Mouse (Mus musculus): ENCODE results near the gene Snx25. TPM values are rescaled to one million over a fixed set of nuclear protein-coding genes. Genes with fewer than 3 reads are reported as not detected.

Gene Snx25
- 12.3 and 17.5 TPM in 2 replicates for total RNA-seq (2017)

DNA sequence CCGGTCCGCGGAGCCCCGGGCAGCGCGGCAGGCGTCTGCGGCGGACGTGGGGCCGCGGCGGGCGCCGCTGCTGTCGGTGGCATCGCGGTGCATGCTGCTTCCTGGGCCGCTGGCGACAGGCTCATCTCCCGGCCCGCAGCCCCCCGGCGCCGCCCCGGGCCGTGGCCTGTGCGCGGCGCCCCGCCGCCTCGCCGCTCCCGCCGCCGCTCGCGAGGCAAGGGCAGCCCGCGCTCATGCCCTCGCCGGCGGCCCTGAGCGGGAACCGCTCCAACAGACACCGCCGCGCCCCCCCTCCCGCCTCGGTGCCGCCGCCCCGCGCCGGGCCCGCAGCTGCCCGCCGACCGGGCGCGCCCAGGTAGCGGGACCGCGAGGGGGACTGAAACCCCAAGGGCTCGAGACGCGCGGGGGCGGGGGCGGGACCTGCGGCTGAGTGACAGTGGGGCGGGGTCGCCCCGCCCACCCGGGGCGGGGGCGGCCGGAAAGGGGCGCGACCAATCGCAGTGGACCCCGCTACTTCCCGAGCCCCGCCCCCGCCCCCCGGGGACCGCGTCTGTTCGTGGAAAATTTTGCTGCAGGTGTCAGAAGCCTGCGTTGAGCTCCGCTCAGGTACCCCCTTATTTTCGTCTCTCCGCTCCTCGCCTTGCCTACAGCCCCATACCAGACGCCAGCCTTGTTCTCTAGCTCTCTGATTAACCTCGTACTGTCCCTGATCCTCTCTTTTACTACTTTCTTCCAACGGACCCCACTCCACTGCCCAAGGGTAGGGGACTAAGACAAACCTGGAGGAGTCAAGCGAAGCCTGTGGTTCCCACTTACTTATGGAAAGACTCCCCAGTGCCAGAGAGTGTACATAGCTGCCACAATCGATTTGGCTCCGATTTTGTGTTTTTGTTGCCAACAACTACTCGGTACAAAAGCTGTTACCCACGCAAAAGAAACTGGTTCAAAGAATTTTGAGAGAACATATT is at the start of gene Snx25:
Gene Snx25 (minus strand): TSS at position 96 of the 968 bp plus-strand sequence.
- peak; percentile 60 to 72 for ATAC-seq (replicated peaks in 1 of 2; ENCODE audit: insufficient read depth in 1 of 2, low FRiP score in 2 of 2, low TSS enrichment in 1 of 2, low read depth in 1 of 2, poor library complexity in 2 of 2, severe bottlenecking in 2 of 2)

DNA sequence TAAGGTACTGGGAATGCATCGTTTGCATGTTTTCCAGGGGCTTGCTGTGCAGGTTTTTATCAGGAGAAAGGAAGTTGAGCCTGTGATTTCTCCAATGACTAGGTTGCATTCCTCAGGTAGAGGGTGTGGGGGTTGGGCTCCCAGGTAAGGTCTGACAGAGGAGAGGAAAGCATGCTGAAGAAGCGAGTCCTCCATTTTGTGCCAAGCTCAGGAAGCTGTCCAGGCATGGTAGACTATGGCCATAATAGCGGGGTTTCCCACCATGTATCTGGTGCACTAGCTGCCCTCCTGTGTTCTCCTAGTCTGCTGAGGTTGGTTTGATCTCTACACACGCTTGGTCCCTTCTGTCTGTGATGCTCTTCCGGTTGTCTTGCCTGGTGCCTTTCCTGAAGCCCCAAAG is 45.7 kb upstream of the Snx25 start:
- ATAC-seq (replicated peaks in 1 of 2; ENCODE audit: insufficient read depth in 1 of 2, low FRiP score in 2 of 2, low TSS enrichment in 1 of 2, low read depth in 1 of 2, poor library complexity in 2 of 2, severe bottlenecking in 2 of 2): no peak

- 0 out of 4 replicates have a peak, but pooled peaks of 1 of the 2 experiments have one; percentile 29 for ATAC-seq (replicated peaks in 1 of 2; ENCODE audit: insufficient read depth in 1 of 2, low FRiP score in 2 of 2, low TSS enrichment in 1 of 2, low read depth in 1 of 2, poor library complexity in 2 of 2, severe bottlenecking in 2 of 2)
Observed at GRCm38 (mm10) chr8:46196877-46197276, 44.9 kb upstream of the Snx25 start.

DNA sequence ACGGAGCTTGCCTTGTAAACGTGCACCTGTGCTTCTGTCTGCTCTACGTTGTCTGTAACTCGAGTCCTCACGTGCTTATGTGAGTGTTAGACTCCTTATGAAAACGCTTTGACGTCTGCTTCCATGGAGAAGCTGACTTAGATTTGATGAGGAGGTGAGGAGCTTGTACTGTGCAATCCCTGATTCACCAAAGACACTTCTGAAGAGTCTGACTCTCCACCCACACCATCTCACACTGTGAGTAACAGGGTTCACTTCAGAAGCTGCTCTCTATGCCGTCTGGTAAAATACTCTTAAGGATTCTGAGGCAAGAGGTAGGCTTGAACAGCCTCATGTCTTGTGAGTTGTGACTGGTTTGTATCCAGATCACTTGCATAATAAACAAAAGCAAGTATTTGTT is 41.1 kb upstream of the Snx25 start:
- ATAC-seq (replicated peaks in 1 of 2; ENCODE audit: insufficient read depth in 1 of 2, low FRiP score in 2 of 2, low TSS enrichment in 1 of 2, low read depth in 1 of 2, poor library complexity in 2 of 2, severe bottlenecking in 2 of 2): no peak

GRCm38 (mm10) chr8:46185361-46185760 is 33.4 kb upstream of the Snx25 start:
- ATAC-seq (replicated peaks in 1 of 2; ENCODE audit: insufficient read depth in 1 of 2, low FRiP score in 2 of 2, low TSS enrichment in 1 of 2, low read depth in 1 of 2, poor library complexity in 2 of 2, severe bottlenecking in 2 of 2): peak; percentile 51 to 73; a peak in 1 of 4 replicates

- ATAC-seq (replicated peaks in 1 of 2; ENCODE audit: insufficient read depth in 1 of 2, low FRiP score in 2 of 2, low TSS enrichment in 1 of 2, low read depth in 1 of 2, poor library complexity in 2 of 2, severe bottlenecking in 2 of 2): no peak
Observed at GRCm38 (mm10) chr8:46180136-46180535, 28.2 kb upstream of the Snx25 start.

GRCm38 (mm10) chr8:46173651-46174050 is 21.7 kb upstream of the Snx25 start:
- ATAC-seq (replicated peaks in 1 of 2; ENCODE audit: insufficient read depth in 1 of 2, low FRiP score in 2 of 2, low TSS enrichment in 1 of 2, low read depth in 1 of 2, poor library complexity in 2 of 2, severe bottlenecking in 2 of 2): no peak

GRCm38 (mm10) chr8:46163870-46164190 is 11.9 kb upstream of the Snx25 start:
- ATAC-seq (replicated peaks in 1 of 2; ENCODE audit: insufficient read depth in 1 of 2, low FRiP score in 2 of 2, low TSS enrichment in 1 of 2, low read depth in 1 of 2, poor library complexity in 2 of 2, severe bottlenecking in 2 of 2): no peak

DNA sequence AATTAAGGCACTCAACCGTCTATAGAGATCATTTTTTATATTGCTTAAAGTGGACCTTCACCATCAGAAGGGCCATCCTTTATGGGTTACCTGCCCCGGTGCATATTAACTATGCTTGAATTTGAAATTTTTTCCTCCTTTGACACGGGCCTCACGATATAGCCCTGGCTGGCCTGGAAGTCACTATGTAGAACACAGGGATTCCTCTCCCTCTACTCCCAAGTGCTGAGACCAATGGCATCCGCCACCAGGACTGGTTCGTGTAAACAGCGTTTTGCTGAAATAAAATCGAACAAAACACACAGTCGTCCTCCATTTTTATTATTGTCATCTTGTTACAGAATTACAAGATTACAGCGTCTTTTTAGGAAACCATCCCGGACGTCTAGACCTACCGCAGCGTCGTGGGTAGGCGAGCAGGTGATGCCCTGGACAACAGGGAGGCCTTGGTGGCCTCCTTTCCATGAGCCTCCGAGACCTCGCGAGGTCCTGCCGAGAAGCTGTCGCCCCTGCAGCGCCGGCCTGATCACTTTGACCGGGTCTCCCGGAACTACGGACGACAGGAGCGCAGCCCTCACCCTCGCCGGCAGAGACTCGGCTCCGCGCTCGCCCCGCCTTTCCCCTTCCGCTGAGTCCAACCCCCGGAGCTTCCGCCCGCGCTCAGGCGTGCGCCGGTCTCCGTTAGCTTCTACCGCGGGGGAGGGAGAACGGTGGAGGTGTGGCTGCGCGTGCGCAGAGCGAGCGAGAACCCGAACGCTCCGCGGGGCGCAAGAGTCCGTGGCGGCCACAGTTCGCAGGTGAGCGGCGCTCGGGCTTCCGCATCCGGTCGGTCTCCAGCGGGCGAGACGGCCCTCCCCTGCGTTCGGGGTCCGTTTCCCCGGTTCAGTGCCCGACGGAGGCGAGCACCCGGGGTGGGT is 11.3 kb upstream of the Snx25 start:
- peak; percentile 98 to 99 for ATAC-seq (replicated peaks in 1 of 2; ENCODE audit: insufficient read depth in 1 of 2, low FRiP score in 2 of 2, low TSS enrichment in 1 of 2, low read depth in 1 of 2, poor library complexity in 2 of 2, severe bottlenecking in 2 of 2)

GRCm38 (mm10) chr8:46153042-46153441 is 1.1 kb upstream of the Snx25 start:
- ATAC-seq (replicated peaks in 1 of 2; ENCODE audit: insufficient read depth in 1 of 2, low FRiP score in 2 of 2, low TSS enrichment in 1 of 2, low read depth in 1 of 2, poor library complexity in 2 of 2, severe bottlenecking in 2 of 2): no peak

- peak; percentile 25 to 31; a peak in 2 of 4 replicates for ATAC-seq (replicated peaks in 1 of 2; ENCODE audit: insufficient read depth in 1 of 2, low FRiP score in 2 of 2, low TSS enrichment in 1 of 2, low read depth in 1 of 2, poor library complexity in 2 of 2, severe bottlenecking in 2 of 2)
Observed at GRCm38 (mm10) chr8:46151202-46152062, 527 bp downstream of the Snx25 start, which contains the start of gene Cfap97. TSS of gene Cfap97 (plus strand) at chr8:46151771.

DNA sequence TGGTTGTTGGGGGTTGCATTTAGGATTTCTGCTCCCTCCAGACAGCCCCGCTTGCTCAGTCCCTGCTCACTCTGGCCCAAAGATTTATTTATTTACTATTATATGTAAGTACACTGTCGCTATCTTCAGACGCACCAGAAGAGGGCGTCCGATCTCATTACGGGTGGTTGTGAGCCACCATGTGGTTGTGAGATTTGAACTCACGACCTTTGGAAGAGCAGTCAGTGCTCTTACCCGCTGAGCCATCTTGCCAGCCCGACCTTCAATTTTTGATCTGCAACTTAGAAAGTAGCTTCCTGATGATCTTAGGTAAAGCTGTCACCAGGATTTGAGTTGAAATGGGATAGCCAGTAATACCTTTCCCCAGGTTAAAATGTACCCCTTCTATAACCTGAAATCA is 2.2 kb downstream of the Snx25 start:
- ATAC-seq (replicated peaks in 1 of 2; ENCODE audit: insufficient read depth in 1 of 2, low FRiP score in 2 of 2, low TSS enrichment in 1 of 2, low read depth in 1 of 2, poor library complexity in 2 of 2, severe bottlenecking in 2 of 2): no peak

- no peak for ATAC-seq (replicated peaks in 1 of 2; ENCODE audit: insufficient read depth in 1 of 2, low FRiP score in 2 of 2, low TSS enrichment in 1 of 2, low read depth in 1 of 2, poor library complexity in 2 of 2, severe bottlenecking in 2 of 2)
Observed at GRCm38 (mm10) chr8:46149306-46149705, 2.7 kb downstream of the Snx25 start.

DNA sequence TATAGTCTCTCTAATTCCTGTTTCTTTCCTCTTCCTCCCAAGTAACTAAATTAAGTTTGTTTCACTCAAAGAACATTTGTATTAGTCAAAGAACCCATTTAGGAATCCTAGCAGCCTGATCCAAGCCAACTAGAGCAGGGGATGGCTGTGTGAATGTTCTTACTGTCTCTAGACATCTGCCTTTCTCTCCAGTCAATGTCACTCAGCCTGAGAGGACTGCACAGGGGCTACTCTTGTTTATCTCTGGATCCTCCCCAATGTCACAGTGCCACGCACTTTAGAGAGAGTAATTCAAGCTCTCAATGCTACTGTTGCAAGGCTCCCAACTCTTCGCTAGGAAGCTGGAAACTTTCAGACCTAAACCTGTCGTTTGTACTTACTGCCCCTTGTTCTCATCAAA is 5.8 kb downstream of the Snx25 start:
- ATAC-seq (replicated peaks in 1 of 2; ENCODE audit: insufficient read depth in 1 of 2, low FRiP score in 2 of 2, low TSS enrichment in 1 of 2, low read depth in 1 of 2, poor library complexity in 2 of 2, severe bottlenecking in 2 of 2): no peak

DNA sequence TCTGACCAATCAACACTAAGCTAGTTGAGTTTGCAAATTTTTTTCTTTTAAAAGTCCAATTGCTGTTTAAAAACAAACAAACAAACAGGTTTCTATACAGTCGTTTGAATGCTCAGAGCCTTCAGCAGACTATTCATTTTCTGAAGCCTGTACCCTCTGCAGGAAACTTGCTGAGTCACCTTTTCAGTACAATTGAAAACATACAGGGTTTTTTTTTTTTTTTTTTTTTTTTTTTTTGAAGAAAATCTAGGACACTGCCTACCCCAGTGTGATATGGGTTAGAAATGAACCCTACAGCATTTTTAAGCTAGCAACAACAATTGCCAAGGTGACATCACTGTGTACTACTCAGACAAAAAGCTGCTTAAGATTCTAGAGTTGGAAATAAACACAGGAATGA is 8.0 kb downstream of the Snx25 start:
- peak in 1 of 2 experiments; percentile 33; a peak in 2 of 4 replicates for ATAC-seq (replicated peaks in 1 of 2; ENCODE audit: insufficient read depth in 1 of 2, low FRiP score in 2 of 2, low TSS enrichment in 1 of 2, low read depth in 1 of 2, poor library complexity in 2 of 2, severe bottlenecking in 2 of 2)

GRCm38 (mm10) chr8:46143470-46143869 is 8.5 kb downstream of the Snx25 start:
- ATAC-seq (replicated peaks in 1 of 2; ENCODE audit: insufficient read depth in 1 of 2, low FRiP score in 2 of 2, low TSS enrichment in 1 of 2, low read depth in 1 of 2, poor library complexity in 2 of 2, severe bottlenecking in 2 of 2): no peak

GRCm38 (mm10) chr8:46142498-46143081 is 9.4 kb downstream of the Snx25 start:
- ATAC-seq (replicated peaks in 1 of 2; ENCODE audit: insufficient read depth in 1 of 2, low FRiP score in 2 of 2, low TSS enrichment in 1 of 2, low read depth in 1 of 2, poor library complexity in 2 of 2, severe bottlenecking in 2 of 2): no peak
